Mouse (Mus musculus) ES-E14 (cell line): Measurements from ENCODE around the gene Ccdc151. TPM values are rescaled to one million over a fixed set of nuclear protein-coding genes. Genes with fewer than 3 reads are reported as not detected.

Source experiments
- DNase-seq: peaks from one replicate; pipeline ENCODE4 v3.0.0-alpha.2; 2013; ENCODE audit warnings: low read depth, low spot score
- H3K27ac ChIP-seq: 2 replicates; pipeline ENCODE4 v1.5.1; 2012; ENCODE audit warnings: low read depth, mild to moderate bottlenecking, low read length, moderate library complexity, mixed read lengths; ENCODE audit not compliant: poor library complexity, insufficient read depth, severe bottlenecking
- H3K36me3 ChIP-seq: 2 replicates; pipeline ENCODE4 v1.6.1; 2012; ENCODE audit warnings: mild to moderate bottlenecking, low read length, moderate library complexity, mixed read lengths; ENCODE audit not compliant: control insufficient read depth, poor library complexity, insufficient read depth, severe bottlenecking
- H3K4me1 ChIP-seq, 2 experiments: fragments of 150-350 bp in 1 of 2; sonication (generic) in 1 of 2; 2 replicates each; pipeline ENCODE4 v1.6.1; 2012; ENCODE audit warnings: low read length in 2 of 2, mild to moderate bottlenecking in 1 of 2, mixed read lengths in 1 of 2; ENCODE audit not compliant: control insufficient read depth in 2 of 2, insufficient read depth in 2 of 2, poor library complexity in 1 of 2
- H3K4me3 ChIP-seq, 2 experiments: fragments of 150-350 bp in 1 of 2; sonication (generic) in 1 of 2; 2 replicates each; pipeline ENCODE4 v1.5.1; 2012; ENCODE audit warnings: low read length in 2 of 2, low read depth in 1 of 2, mild to moderate bottlenecking in 1 of 2, mixed read lengths in 1 of 2; ENCODE audit not compliant: insufficient read depth in 1 of 2, poor library complexity in 1 of 2, severe bottlenecking in 1 of 2
- H3K9ac ChIP-seq: 2 replicates; pipeline ENCODE4 v1.6.1; 2012; ENCODE audit warnings: low read depth, mild to moderate bottlenecking, low read length, mixed read lengths; ENCODE audit not compliant: poor library complexity, insufficient read depth, severe bottlenecking
- H3K9me3 ChIP-seq: fragments of 150-350 bp; sonication (generic); 2 replicates; pipeline ENCODE4 v1.6.1; 2012; ENCODE audit warnings: low read depth, mild to moderate bottlenecking, low read length; ENCODE audit not compliant: control insufficient read depth, insufficient read depth
- CHD2 ChIP-seq: IDR thresholded peaks from 2 replicates; pipeline ENCODE4 v1.6.1; 2014; ENCODE audit warnings: mild to moderate bottlenecking, low read depth, low read length, inconsistent platforms
- HCFC1 ChIP-seq: IDR thresholded peaks from 2 replicates; pipeline ENCODE4 v1.6.1; 2012; ENCODE audit warnings: low read length, inconsistent platforms, borderline replicate concordance; ENCODE audit not compliant: insufficient read depth
- MAFK ChIP-seq: IDR thresholded peaks from 2 replicates; pipeline ENCODE4 v1.6.1; 2014; ENCODE audit warnings: mild to moderate bottlenecking, low read depth, low read length, inconsistent platforms; ENCODE audit not compliant: insufficient read depth
- ZC3H11A ChIP-seq: IDR thresholded peaks from 2 replicates; pipeline ENCODE4 v1.6.1; 2012; ENCODE audit warnings: low read depth, mild to moderate bottlenecking, inconsistent platforms, low read length, borderline replicate concordance
- ZNF384 ChIP-seq: IDR thresholded peaks from 2 replicates; pipeline ENCODE4 v1.6.1; 2012; ENCODE audit warnings: low read depth, low read length, inconsistent platforms
- in situ Hi-C, 2 experiments: fragments of 600-800 bp; cut with MboI; formaldehyde crosslinking; loops; one replicate each; pipeline ENCODE4 v1.15.1; 2025; ENCODE audit warnings: low sequenced_read_pairs in 2 of 2, inconsistent platforms in 1 of 2; ENCODE audit not compliant: unreplicated experiment in 2 of 2
- total RNA-seq: library from RNA; depleted of rRNA; stranded (reverse); fragments of 300-350 nt; gene quantifications from 2 replicates; pipeline ENCODE4 v1.2.3, GENCODE M21; 2012; rRNA removed

Ccdc151 gene
- total RNA-seq, 1 experiment, result 1.4 TPM

GRCm38 (mm10) chr9:21943638-21944037, 58.8 kb downstream of the Ccdc151 start:
- peak overlapping the region; percentile 1 to 3; a peak in 2 of 4 replicates for H3K4me3 ChIP-seq
- no peaks in the 10 kb centered on the region for H3K9me3 ChIP-seq
- H3K36me3 ChIP-seq, result no peaks in the 10 kb centered on the region
- no peak overlapping the region for H3K9ac ChIP-seq
- no peak for TF ChIP-seq CHD2
- no peak for TF ChIP-seq ZNF384
- TF ChIP-seq MAFK, result no peak
- no peak for TF ChIP-seq ZC3H11A
- no peak for TF ChIP-seq HCFC1
- in situ Hi-C loops, result no loop called here
- no peak overlapping the region for H3K27ac ChIP-seq
- H3K4me1 ChIP-seq, result peaks cover 0 to 21% of the 10 kb centered on the region in 2 experiments; a peak in 2 of 4 replicates
- DNase-seq, result no peak

- Histone ChIP-seq H3K36me3 (no peaks in the 10 kb centered on the region), H3K9me3 (no peaks in the 10 kb centered on the region), H3K9ac (no peak overlapping the region), H3K4me3 (peak overlapping the region in 1 of 2 experiments; percentile 3; a peak in 1 of 4 replicates), H3K27ac (no peak overlapping the region), H3K4me1 (peaks cover 0 to 20% of the 10 kb centered on the region in 2 experiments; a peak in 2 of 4 replicates)
- no peak for DNase-seq
- no peak for TF ChIP-seq ZC3H11A
- no peak for TF ChIP-seq ZNF384
- no peak for TF ChIP-seq HCFC1
- TF ChIP-seq CHD2, result no peak
- no peak for TF ChIP-seq MAFK
- in situ Hi-C loops, result no loop called here
Measured at GRCm38 (mm10) chr9:21943046-21943445, 59.4 kb downstream of the Ccdc151 start.

Other genes starting within 250 kb of the Ccdc151 start
- 127 and 169 TPM in 2 replicates for gene Spc24, start 242.3 kb downstream of the Ccdc151 start, total RNA-seq
- 32.6 and 51.6 TPM in 2 replicates for gene Kank2, start 203.9 kb downstream of the Ccdc151 start, total RNA-seq
- 0.48 TPM in 1 of 2 replicates, not detected in the other for gene Angptl8, start 167.1 kb downstream of the Ccdc151 start, total RNA-seq
- gene Dock6, start 150.0 kb downstream of the Ccdc151 start, total RNA-seq, result 45.4 and 144 TPM in 2 replicates
- gene Rab3d, start 84.4 kb downstream of the Ccdc151 start, total RNA-seq, result 4.4 and 9.5 TPM in 2 replicates
- gene Ccdc159, start 75.2 kb downstream of the Ccdc151 start, total RNA-seq, result 1.8 and 1.9 TPM in 2 replicates
- 38.1 and 75.3 TPM in 2 replicates for gene Tmem205, start 75.1 kb downstream of the Ccdc151 start, total RNA-seq
- gene Plppr2, start 65.6 kb downstream of the Ccdc151 start, total RNA-seq, result 2.0 and 2.6 TPM in 2 replicates
- 9.5 and 10.8 TPM in 2 replicates for gene Swsap1, start 46.9 kb downstream of the Ccdc151 start, total RNA-seq
- gene Epor, start 39.1 kb downstream of the Ccdc151 start, total RNA-seq, result 1.7 and 3.9 TPM in 2 replicates
- gene Rgl3, start 13.2 kb downstream of the Ccdc151 start, total RNA-seq, result 0.27 and 0.37 TPM in 2 replicates
- 234 and 379 TPM in 2 replicates for gene Prkcsh, start 172 bp upstream of the Ccdc151 start, total RNA-seq
- gene Elavl3, start 49.4 kb upstream of the Ccdc151 start, total RNA-seq, result 2.6 and 5.0 TPM in 2 replicates
- gene Gm49318, start 68.6 kb upstream of the Ccdc151 start, total RNA-seq, result not detected in 2 replicates
- gene Zfp653, start 68.7 kb upstream of the Ccdc151 start, total RNA-seq, result 10.9 and 14.3 TPM in 2 replicates
- gene Ecsit, start 82.8 kb upstream of the Ccdc151 start, total RNA-seq, result 37.5 and 38.2 TPM in 2 replicates
- gene Cnn1, start 96.6 kb upstream of the Ccdc151 start, total RNA-seq, result 14.0 and 25.6 TPM in 2 replicates
- gene Elof1, start 114.5 kb upstream of the Ccdc151 start, total RNA-seq, result 72.0 and 85.3 TPM in 2 replicates
- 14.6 and 17.3 TPM in 2 replicates for gene Acp5, start 133.1 kb upstream of the Ccdc151 start, total RNA-seq
- gene Pigyl, start 154.2 kb upstream of the Ccdc151 start, total RNA-seq, result 27.3 and 34.7 TPM in 2 replicates
- 0.22 TPM in 1 of 2 replicates, not detected in the other for gene Zfp872, start 185.5 kb upstream of the Ccdc151 start, total RNA-seq
- gene Zfp809, start 223.1 kb upstream of the Ccdc151 start, total RNA-seq, result 90.7 and 129 TPM in 2 replicates